In the genomic region with DNA sequence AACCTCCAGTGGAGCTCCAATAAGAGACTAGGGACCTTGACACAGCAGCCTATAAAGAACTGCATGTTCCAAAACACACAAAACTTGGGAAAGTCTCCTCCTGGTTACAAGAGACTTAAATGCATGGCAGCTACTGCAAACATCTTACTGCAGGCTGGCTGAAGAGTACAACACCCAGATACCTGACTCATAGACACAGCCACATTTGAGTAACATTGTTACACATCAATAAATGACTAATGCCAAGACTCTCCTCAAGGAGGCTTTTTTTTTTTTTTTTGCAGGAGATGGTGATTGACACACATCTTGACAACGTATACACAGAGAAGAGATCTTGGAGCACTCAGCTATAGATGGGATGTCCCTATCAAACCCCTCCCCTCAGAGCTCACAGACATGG, we compare ENCODE assay signal across 22 mouse cellular contexts.
"Had no signal": no experiment of that assay in that cellular context is flagged by ENCODE, and none has a peak within 500 bp of the region (broad histone marks: within the 10 kb centered on the region; RNA-seq: fewer than 3 reads in every experiment).

No protein-coding gene starts in this region.

- H3K27me3 ChIP-seq: kidney, embryonic 15.5 days; limb, embryonic 13.5 days; liver, embryonic 12.5 days; liver, embryonic 15.5 days; lung, embryonic 15.5 days; megakaryocyte, embryonic 14.5 days; neural tube, embryonic 13.5 days had no signal

- H3K9me3 ChIP-seq: kidney, embryonic 15.5 days; limb, embryonic 13.5 days; liver, embryonic 12.5 days; liver, embryonic 15.5 days; lung, embryonic 15.5 days; megakaryocyte, embryonic 14.5 days; midbrain, embryonic 10.5 days; neural tube, embryonic 13.5 days had no signal

- H3K4me3 ChIP-seq: kidney, embryonic 15.5 days; left cerebral cortex, adult 2 months; limb, embryonic 13.5 days; liver, embryonic 12.5 days; liver, embryonic 15.5 days; lung, embryonic 15.5 days; megakaryocyte, embryonic 14.5 days; midbrain, embryonic 10.5 days; myocyte; neural tube, embryonic 13.5 days had no signal

- H3K4me1 ChIP-seq: kidney, embryonic 15.5 days; liver, embryonic 15.5 days; midbrain, embryonic 10.5 days; neural tube, embryonic 13.5 days had no signal

- ATAC-seq: liver, embryonic 12.5 days had no signal

- H3K9ac ChIP-seq: kidney, embryonic 15.5 days; limb, embryonic 13.5 days; liver, embryonic 12.5 days; liver, embryonic 15.5 days; lung, embryonic 15.5 days; neural tube, embryonic 13.5 days had no signal

- H3K36me3 ChIP-seq: kidney, embryonic 15.5 days; limb, embryonic 13.5 days; liver, embryonic 12.5 days; liver, embryonic 15.5 days; lung, embryonic 15.5 days; midbrain, embryonic 10.5 days; neural tube, embryonic 13.5 days had no signal

- H3K4me2 ChIP-seq: kidney, embryonic 15.5 days; limb, embryonic 13.5 days; liver, embryonic 12.5 days; liver, embryonic 15.5 days; lung, embryonic 15.5 days; neural tube, embryonic 13.5 days had no signal

- DNase-seq: kidney, adult 8-10 months; kidney, postnatal 10 days; kidney, postnatal 36 days; layer of hippocampus, postnatal 36 days; liver; lung, adult 18-20 months; lung, postnatal 10 days; lung, postnatal 36 days; midbrain, embryonic 14.5 days; retina, postnatal 1 day; thymus, adult 18-20 months; thymus, postnatal 36 days had no signal

- H3K27ac ChIP-seq: kidney, embryonic 15.5 days; left cerebral cortex, adult 2 months; limb, embryonic 13.5 days; liver, embryonic 12.5 days; liver, embryonic 15.5 days; lung, embryonic 15.5 days; midbrain, embryonic 10.5 days; neural tube, embryonic 13.5 days had no signal
